Mouse (Mus musculus): ENCODE data around the gene Slc4a4. TPM values are rescaled to one million over a fixed set of nuclear protein-coding genes. Genes with fewer than 3 reads are reported as not detected.
A peak's percentile ranks its signal among the peaks of the same experiment; 100 is the strongest.

The Slc4a4 gene
- polyA plus RNA-seq (2015; fragmentation: Nextera tagmentation; extraction: Ambion mirVana), result 0.34 and 0.47 TPM in 2 replicates

DNA sequence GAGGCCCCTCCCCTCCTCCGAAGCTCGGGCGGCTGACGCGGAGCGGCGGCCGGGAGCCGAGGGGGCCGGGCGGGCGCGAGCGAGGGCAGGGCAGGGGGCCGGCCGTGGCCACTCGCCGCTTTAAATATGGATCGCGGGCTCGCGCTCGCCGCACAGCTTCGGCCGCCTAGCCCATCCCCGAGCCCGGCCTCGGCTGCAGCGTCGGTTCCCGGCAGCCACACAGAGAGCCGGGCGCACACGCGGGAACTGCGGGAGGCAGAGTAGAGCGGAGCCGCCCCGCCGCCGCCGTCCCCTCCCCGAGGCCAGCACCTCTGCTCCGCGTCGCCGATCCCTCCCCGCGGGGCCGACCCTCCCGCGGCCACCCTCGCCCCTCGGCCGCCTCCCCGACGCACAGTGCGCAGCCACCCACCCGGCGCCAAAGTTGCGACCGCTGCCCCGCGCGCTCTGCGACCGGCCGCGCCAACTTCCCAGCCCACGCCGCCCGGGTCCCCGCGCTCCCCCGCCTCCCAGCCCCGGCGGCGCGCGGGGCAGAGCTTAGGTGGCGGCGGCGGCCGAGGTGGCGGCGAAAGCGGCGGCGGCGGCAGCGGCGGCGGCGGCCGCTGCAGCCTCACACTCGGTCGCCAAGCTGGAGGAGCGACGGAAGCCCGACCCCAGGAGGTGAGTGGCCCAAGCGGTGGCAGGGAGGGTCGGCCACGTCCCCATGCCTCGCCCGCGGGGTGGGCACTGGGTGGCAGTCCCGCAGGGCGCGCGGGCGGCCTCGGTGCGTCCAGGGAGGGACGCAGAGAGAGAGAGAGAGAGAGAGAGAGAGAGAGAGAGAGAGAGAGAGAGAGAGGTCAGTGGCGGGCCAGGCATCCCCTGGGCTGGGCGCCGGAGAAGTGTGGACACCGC lies at the start of gene Slc4a4:
Slc4a4 (plus strand) TSS at position 151 of the 888 bp plus-strand sequence.
- ATAC-seq (ENCODE audit: low read depth), result peak; percentile 86
- Histone ChIP-seq H3K36me3 (ENCODE audit: control insufficient read depth, insufficient read depth) (no peaks in the 10 kb centered on the region), H3K27me3 (ENCODE audit: control insufficient read depth, insufficient read depth, low read depth, low read length) (peaks cover 38% of the 10 kb centered on the region), H3K27ac (ENCODE audit: low read length) (no peak within 1 kb of the TSS), H3K4me3 (ENCODE audit: low read depth, low read length) (peak within 1 kb of the TSS; percentile 62), H3K9ac (ENCODE audit: low read depth, low read length) (peak within 1 kb of the TSS; percentile 48), H3K9me3 (replicated peaks; ENCODE audit: control insufficient read depth, low read length) (no peaks in the 10 kb centered on the region), H3K4me1 (ENCODE audit: control insufficient read depth, low read depth, low read length) (no peaks in the 10 kb centered on the region; the same call in 1 of the 2 replicates), H3K4me2 (ENCODE audit: low read depth, low read length) (peak within 1 kb of the TSS; percentile 59)
- under 1% methylated on average over 83 of the region's 119 CpGs for WGBS (ENCODE audit: insufficient replicate concordance)

DNA sequence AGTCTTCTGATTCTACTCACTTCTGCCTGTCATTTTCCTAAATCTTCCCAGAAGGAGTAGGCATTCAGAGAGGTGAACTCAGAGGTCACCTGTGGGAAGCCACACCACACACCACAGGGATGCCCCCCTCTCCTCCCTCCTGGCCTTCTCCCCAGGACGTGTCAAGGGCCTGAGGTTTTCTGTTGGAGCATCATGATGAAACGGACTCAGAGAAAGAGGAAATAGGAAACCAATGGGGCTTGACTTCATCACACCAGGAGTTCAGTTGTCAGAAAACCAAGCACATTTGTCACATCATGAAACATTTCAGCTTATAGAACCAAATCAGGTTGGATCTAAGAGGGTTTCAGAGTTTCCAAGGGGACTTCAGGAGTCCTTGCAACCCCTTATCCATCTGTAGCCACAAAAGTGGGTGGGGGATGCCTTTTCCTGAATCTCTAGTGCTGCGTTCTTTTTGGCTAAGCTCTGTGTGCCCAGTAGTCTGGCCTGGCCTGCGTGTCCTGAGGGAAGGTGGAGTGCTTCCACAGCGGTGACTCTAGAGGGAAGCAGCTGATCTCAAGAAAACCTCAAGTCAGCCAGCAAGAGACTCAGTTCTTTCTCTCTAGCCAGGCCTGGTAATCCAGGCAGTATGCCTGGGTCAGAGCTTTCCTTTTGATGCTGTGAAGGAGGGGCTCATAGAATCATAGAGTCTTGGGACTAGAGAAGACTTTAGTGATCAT lies 46.4 kb upstream of the Slc4a4 start:
- Histone ChIP-seq H3K4me3 (ENCODE audit: low read depth, low read length) (no peak overlapping the region), H3K4me2 (ENCODE audit: low read depth, low read length) (no peak overlapping the region), H3K27me3 (ENCODE audit: control insufficient read depth, insufficient read depth, low read depth, low read length) (no peaks in the 10 kb centered on the region), H3K9ac (ENCODE audit: low read depth, low read length) (no peak overlapping the region), H3K9me3 (replicated peaks; ENCODE audit: control insufficient read depth, low read length) (no peaks in the 10 kb centered on the region), H3K4me1 (ENCODE audit: control insufficient read depth, low read depth, low read length) (no peaks in the 10 kb centered on the region), H3K36me3 (ENCODE audit: control insufficient read depth, insufficient read depth) (no peaks in the 10 kb centered on the region), H3K27ac (ENCODE audit: low read length) (no peak overlapping the region)
- ATAC-seq (ENCODE audit: low read depth), result no peak
- 34% methylated on average over 5 of the region's 5 CpGs for WGBS (ENCODE audit: insufficient replicate concordance)

DNA sequence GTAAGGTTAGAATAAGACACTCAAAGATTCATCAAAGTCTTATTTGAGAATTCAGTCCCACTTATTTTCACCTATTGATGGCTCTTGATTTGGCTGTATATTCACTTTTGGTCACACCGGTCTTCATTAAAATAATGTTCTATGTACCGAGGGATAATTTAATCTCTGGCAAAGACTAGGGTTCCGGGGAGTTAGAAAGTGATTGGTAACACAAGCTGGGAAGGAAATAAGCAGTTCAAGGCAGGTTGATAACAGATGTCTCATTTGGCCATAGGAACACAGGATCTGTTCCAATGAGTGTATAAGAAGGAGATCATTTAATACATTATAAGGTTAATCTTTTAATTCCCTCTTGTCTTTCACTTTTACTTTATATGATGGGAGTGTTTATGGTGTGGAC lies 29.3 kb upstream of the Slc4a4 start:
- no peak for ATAC-seq (ENCODE audit: low read depth)
- no peaks in the 10 kb centered on the region for H3K27me3 ChIP-seq (ENCODE audit: control insufficient read depth, insufficient read depth, low read depth, low read length)
- 72% methylated on average over 3 of the region's 3 CpGs for WGBS (ENCODE audit: insufficient replicate concordance)

DNA sequence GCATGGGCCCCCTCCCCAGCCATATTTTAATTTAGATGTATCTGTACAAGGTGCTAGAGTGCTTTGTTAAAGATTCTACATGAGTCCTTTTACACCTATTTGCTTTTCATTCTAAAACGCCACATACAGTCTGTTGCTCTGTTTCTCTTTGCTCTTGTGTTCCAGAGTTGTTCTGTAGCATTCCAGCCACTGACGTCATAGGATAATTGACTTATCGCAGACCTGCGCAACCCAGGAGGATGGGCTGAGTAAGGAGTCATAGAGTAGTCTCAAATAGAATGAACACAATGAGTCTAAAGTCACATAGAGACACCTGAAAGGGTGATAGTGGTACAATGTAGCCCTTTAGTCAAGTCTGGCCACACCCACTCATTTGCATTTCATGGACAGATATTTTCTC lies 28.8 kb upstream of the Slc4a4 start:
- Histone ChIP-seq H3K4me1 (ENCODE audit: control insufficient read depth, low read depth, low read length) (no peaks in the 10 kb centered on the region), H3K9me3 (replicated peaks; ENCODE audit: control insufficient read depth, low read length) (no peaks in the 10 kb centered on the region), H3K4me3 (ENCODE audit: low read depth, low read length) (no peak overlapping the region), H3K4me2 (ENCODE audit: low read depth, low read length) (no peak overlapping the region), H3K27me3 (ENCODE audit: control insufficient read depth, insufficient read depth, low read depth, low read length) (no peaks in the 10 kb centered on the region), H3K9ac (ENCODE audit: low read depth, low read length) (no peak overlapping the region), H3K27ac (ENCODE audit: low read length) (no peak overlapping the region), H3K36me3 (ENCODE audit: control insufficient read depth, insufficient read depth) (no peaks in the 10 kb centered on the region)
- ATAC-seq (ENCODE audit: low read depth), result no peak
- WGBS (ENCODE audit: insufficient replicate concordance), result 74% methylated on average over 4 of the region's 4 CpGs

More for the DNA sequence above, 29.3 kb upstream of the Slc4a4 start:
- H3K9ac ChIP-seq (ENCODE audit: low read depth, low read length), result no peak overlapping the region
- H3K4me1 ChIP-seq (ENCODE audit: control insufficient read depth, low read depth, low read length), result no peaks in the 10 kb centered on the region
- no peaks in the 10 kb centered on the region for H3K36me3 ChIP-seq (ENCODE audit: control insufficient read depth, insufficient read depth)
- no peaks in the 10 kb centered on the region for H3K9me3 ChIP-seq (replicated peaks; ENCODE audit: control insufficient read depth, low read length)
- no peak overlapping the region for H3K27ac ChIP-seq (ENCODE audit: low read length)
- H3K4me3 ChIP-seq (ENCODE audit: low read depth, low read length), result no peak overlapping the region
- H3K4me2 ChIP-seq (ENCODE audit: low read depth, low read length), result no peak overlapping the region

DNA sequence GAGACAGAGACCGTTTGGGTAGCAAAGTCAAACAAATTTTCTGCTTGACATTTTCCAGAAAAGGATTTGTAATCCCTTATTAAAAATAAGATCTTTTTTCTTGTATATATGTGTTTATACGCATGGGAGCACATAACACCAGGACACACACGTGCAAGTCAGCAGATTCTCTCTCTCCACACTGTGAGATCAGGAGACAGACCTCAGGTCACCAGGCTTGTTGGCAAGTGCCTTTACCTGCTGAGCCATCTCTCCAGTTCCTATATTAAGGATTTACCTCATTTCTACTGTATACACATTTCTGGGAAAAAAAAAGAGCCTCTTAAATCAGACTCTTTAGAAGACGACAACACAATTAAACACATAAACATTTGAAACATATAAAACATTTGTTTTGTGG lies 28.4 kb upstream of the Slc4a4 start:
- no peaks in the 10 kb centered on the region for H3K4me1 ChIP-seq (ENCODE audit: control insufficient read depth, low read depth, low read length)
- H3K4me2 ChIP-seq (ENCODE audit: low read depth, low read length), result no peak overlapping the region
- H3K27ac ChIP-seq (ENCODE audit: low read length), result no peak overlapping the region
- no peaks in the 10 kb centered on the region for H3K9me3 ChIP-seq (replicated peaks; ENCODE audit: control insufficient read depth, low read length)
- H3K4me3 ChIP-seq (ENCODE audit: low read depth, low read length), result no peak overlapping the region
- H3K9ac ChIP-seq (ENCODE audit: low read depth, low read length), result no peak overlapping the region
- WGBS (ENCODE audit: insufficient replicate concordance), result 61% methylated on average over 4 of the region's 4 CpGs
- ATAC-seq (ENCODE audit: low read depth), result no peak
- H3K36me3 ChIP-seq (ENCODE audit: control insufficient read depth, insufficient read depth), result no peaks in the 10 kb centered on the region
- H3K27me3 ChIP-seq (ENCODE audit: control insufficient read depth, insufficient read depth, low read depth, low read length), result no peaks in the 10 kb centered on the region

DNA sequence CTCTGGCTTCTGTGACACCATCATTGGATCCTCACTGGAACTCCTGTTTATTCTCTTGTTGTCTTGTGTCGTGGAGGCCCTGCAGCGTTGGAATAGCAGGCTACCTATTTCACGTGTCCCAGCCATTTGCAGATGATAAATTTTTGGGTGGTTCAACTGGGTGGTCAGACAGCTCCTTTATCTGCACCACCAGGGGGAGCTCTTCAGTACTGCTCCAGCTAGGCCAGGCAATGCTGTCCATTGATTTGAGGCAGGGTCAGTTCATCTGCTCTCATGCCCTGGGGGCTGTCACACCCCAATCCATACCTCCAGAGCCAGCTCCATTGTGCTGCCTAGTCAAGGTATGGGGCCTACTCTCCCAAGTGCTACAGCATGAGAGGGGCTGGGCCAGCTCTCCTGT lies 24.5 kb upstream of the Slc4a4 start:
- Histone ChIP-seq H3K9me3 (replicated peaks; ENCODE audit: control insufficient read depth, low read length) (no peaks in the 10 kb centered on the region), H3K27me3 (ENCODE audit: control insufficient read depth, insufficient read depth, low read depth, low read length) (no peaks in the 10 kb centered on the region), H3K9ac (ENCODE audit: low read depth, low read length) (no peak overlapping the region), H3K4me3 (ENCODE audit: low read depth, low read length) (no peak overlapping the region), H3K4me2 (ENCODE audit: low read depth, low read length) (no peak overlapping the region), H3K27ac (ENCODE audit: low read length) (no peak overlapping the region), H3K36me3 (ENCODE audit: control insufficient read depth, insufficient read depth) (no peaks in the 10 kb centered on the region), H3K4me1 (ENCODE audit: control insufficient read depth, low read depth, low read length) (no peaks in the 10 kb centered on the region)
- 49% methylated on average over 3 of the region's 3 CpGs for WGBS (ENCODE audit: insufficient replicate concordance)
- no peak for ATAC-seq (ENCODE audit: low read depth)

DNA sequence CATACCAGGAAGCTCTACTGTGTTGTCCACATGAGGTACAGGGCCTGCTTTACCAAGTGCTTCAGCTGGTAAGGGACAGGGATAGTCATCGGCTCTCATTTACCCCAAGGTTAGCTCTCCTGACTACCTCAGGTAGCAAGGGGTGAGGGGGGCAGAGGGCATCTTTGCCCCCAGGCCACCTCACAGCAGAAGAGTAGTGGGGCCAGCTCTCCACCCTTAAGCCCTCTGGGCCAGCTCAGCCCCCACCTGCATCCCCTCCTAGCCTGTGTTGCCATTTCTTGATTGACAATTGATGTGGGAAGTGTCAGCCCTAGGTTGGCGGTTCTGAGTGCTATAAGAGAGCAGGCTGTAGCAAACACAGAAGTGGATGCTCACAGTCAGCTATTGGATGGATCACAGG lies 23.8 kb upstream of the Slc4a4 start:
- no peaks in the 10 kb centered on the region for H3K4me1 ChIP-seq (ENCODE audit: control insufficient read depth, low read depth, low read length)
- ATAC-seq (ENCODE audit: low read depth), result no peak

DNA sequence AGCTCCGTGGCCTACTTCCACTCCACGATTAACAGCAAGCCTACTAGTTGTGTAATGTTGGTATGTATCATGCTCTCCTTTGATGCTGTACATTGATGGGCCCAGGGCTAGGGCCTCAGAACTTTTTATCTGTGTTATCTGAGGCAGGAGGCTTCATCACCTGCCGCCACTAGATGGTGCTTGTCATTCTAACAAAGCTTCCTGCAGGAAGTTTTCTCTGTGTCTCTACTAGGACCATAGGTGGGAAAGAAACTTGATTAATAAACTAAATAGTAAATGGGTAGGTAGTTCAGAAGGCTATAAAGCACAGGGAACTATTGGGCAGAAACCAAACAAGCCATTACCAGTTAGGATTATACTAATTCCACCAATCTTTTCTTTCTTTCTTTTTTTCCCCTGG lies 2.5 kb upstream of the Slc4a4 start:
- Histone ChIP-seq H3K27ac (ENCODE audit: low read length) (no peak overlapping the region), H3K36me3 (ENCODE audit: control insufficient read depth, insufficient read depth) (no peaks in the 10 kb centered on the region), H3K4me2 (ENCODE audit: low read depth, low read length) (no peak overlapping the region), H3K9me3 (replicated peaks; ENCODE audit: control insufficient read depth, low read length) (no peaks in the 10 kb centered on the region), H3K9ac (ENCODE audit: low read depth, low read length) (no peak overlapping the region), H3K27me3 (ENCODE audit: control insufficient read depth, insufficient read depth, low read depth, low read length) (peaks cover 35% of the 10 kb centered on the region), H3K4me1 (ENCODE audit: control insufficient read depth, low read depth, low read length) (no peaks in the 10 kb centered on the region; the same call in 1 of the 2 replicates), H3K4me3 (ENCODE audit: low read depth, low read length) (no peak overlapping the region)
- WGBS (ENCODE audit: insufficient replicate concordance), result 10% methylated on average over 3 of the region's 3 CpGs
- no peak for ATAC-seq (ENCODE audit: low read depth)

More for the DNA sequence above, 23.8 kb upstream of the Slc4a4 start:
- H3K27ac ChIP-seq (ENCODE audit: low read length), result no peak overlapping the region
- no peaks in the 10 kb centered on the region for H3K36me3 ChIP-seq (ENCODE audit: control insufficient read depth, insufficient read depth)
- no peak overlapping the region for H3K4me3 ChIP-seq (ENCODE audit: low read depth, low read length)
- no peaks in the 10 kb centered on the region for H3K9me3 ChIP-seq (replicated peaks; ENCODE audit: control insufficient read depth, low read length)
- H3K4me2 ChIP-seq (ENCODE audit: low read depth, low read length), result no peak overlapping the region
- no peak overlapping the region for H3K9ac ChIP-seq (ENCODE audit: low read depth, low read length)
- WGBS (ENCODE audit: insufficient replicate concordance), result 81% methylated on average over 2 of the region's 2 CpGs
- no peaks in the 10 kb centered on the region for H3K27me3 ChIP-seq (ENCODE audit: control insufficient read depth, insufficient read depth, low read depth, low read length)

DNA sequence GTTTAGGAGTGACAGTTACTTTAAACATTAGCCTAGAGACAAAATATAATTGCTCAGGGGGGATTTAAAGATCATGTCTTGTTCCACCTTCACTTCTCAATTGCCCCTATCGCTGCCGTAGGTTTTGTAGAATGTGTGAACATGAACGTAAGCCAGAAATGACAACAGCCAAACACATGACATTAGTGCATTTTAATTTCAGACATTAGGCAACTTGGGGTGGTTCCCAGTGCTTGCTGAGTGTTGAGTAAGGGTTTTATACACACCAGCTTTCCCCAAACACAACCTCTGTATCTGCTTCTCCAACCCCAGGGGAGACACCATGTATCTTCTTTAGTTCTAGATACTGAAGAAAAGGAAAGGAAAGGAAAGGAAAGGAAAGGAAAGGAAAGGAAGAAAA lies 1.1 kb upstream of the Slc4a4 start:
- WGBS (ENCODE audit: insufficient replicate concordance), result 77% methylated on average over 3 of the region's 3 CpGs
- H3K27ac ChIP-seq (ENCODE audit: low read length), result no peak overlapping the region
- H3K4me3 ChIP-seq (ENCODE audit: low read depth, low read length), result no peak overlapping the region
- no peak overlapping the region for H3K9ac ChIP-seq (ENCODE audit: low read depth, low read length)
- no peak overlapping the region for H3K4me2 ChIP-seq (ENCODE audit: low read depth, low read length)
- H3K27me3 ChIP-seq (ENCODE audit: control insufficient read depth, insufficient read depth, low read depth, low read length), result peaks cover 38% of the 10 kb centered on the region
- H3K9me3 ChIP-seq (replicated peaks; ENCODE audit: control insufficient read depth, low read length), result no peaks in the 10 kb centered on the region
- no peak for ATAC-seq (ENCODE audit: low read depth)
- no peaks in the 10 kb centered on the region for H3K36me3 ChIP-seq (ENCODE audit: control insufficient read depth, insufficient read depth)
- H3K4me1 ChIP-seq (ENCODE audit: control insufficient read depth, low read depth, low read length), result no peaks in the 10 kb centered on the region; the same call in 1 of the 2 replicates

Data from liver, embryonic 16.5 days (tissue).